Mouse (Mus musculus) ES-E14 (cell line): ENCODE results near the gene Lasp1. TPM values are rescaled to one million over a fixed set of nuclear protein-coding genes. Genes with fewer than 3 reads are reported as not detected.
A peak's percentile ranks its signal among the peaks of the same experiment; 100 is the strongest.
"Not testable (repeated sequence)": the region's sequence is repeated elsewhere in the genome, so short reads cannot be mapped to it uniquely, and the experiment has no call there.

Experiments
- DNase-seq: peaks from one replicate; pipeline ENCODE4 v3.0.0-alpha.2; 2013; ENCODE audit warnings: low read depth, low spot score
- H3K27ac ChIP-seq: 2 replicates; pipeline ENCODE4 v1.5.1; 2012; ENCODE audit warnings: low read depth, mild to moderate bottlenecking, low read length, moderate library complexity, mixed read lengths; ENCODE audit not compliant: poor library complexity, insufficient read depth, severe bottlenecking
- H3K36me3 ChIP-seq: 2 replicates; pipeline ENCODE4 v1.6.1; 2012; ENCODE audit warnings: mild to moderate bottlenecking, low read length, moderate library complexity, mixed read lengths; ENCODE audit not compliant: control insufficient read depth, poor library complexity, insufficient read depth, severe bottlenecking
- H3K4me1 ChIP-seq, 2 experiments: fragments of 150-350 bp in 1 of 2; sonication (generic) in 1 of 2; 2 replicates each; pipeline ENCODE4 v1.6.1; 2012; ENCODE audit warnings: low read length in 2 of 2, mild to moderate bottlenecking in 1 of 2, mixed read lengths in 1 of 2; ENCODE audit not compliant: control insufficient read depth in 2 of 2, insufficient read depth in 2 of 2, poor library complexity in 1 of 2
- H3K4me3 ChIP-seq, 2 experiments: fragments of 150-350 bp in 1 of 2; sonication (generic) in 1 of 2; 2 replicates each; pipeline ENCODE4 v1.5.1; 2012; ENCODE audit warnings: low read length in 2 of 2, low read depth in 1 of 2, mild to moderate bottlenecking in 1 of 2, mixed read lengths in 1 of 2; ENCODE audit not compliant: insufficient read depth in 1 of 2, poor library complexity in 1 of 2, severe bottlenecking in 1 of 2
- H3K9ac ChIP-seq: 2 replicates; pipeline ENCODE4 v1.6.1; 2012; ENCODE audit warnings: low read depth, mild to moderate bottlenecking, low read length, mixed read lengths; ENCODE audit not compliant: poor library complexity, insufficient read depth, severe bottlenecking
- H3K9me3 ChIP-seq: fragments of 150-350 bp; sonication (generic); 2 replicates; pipeline ENCODE4 v1.6.1; 2012; ENCODE audit warnings: low read depth, mild to moderate bottlenecking, low read length; ENCODE audit not compliant: control insufficient read depth, insufficient read depth
- CHD2 ChIP-seq: IDR thresholded peaks from 2 replicates; pipeline ENCODE4 v1.6.1; 2014; ENCODE audit warnings: mild to moderate bottlenecking, low read depth, low read length, inconsistent platforms
- HCFC1 ChIP-seq: IDR thresholded peaks from 2 replicates; pipeline ENCODE4 v1.6.1; 2012; ENCODE audit warnings: low read length, inconsistent platforms, borderline replicate concordance; ENCODE audit not compliant: insufficient read depth
- MAFK ChIP-seq: IDR thresholded peaks from 2 replicates; pipeline ENCODE4 v1.6.1; 2014; ENCODE audit warnings: mild to moderate bottlenecking, low read depth, low read length, inconsistent platforms; ENCODE audit not compliant: insufficient read depth
- ZC3H11A ChIP-seq: IDR thresholded peaks from 2 replicates; pipeline ENCODE4 v1.6.1; 2012; ENCODE audit warnings: low read depth, mild to moderate bottlenecking, inconsistent platforms, low read length, borderline replicate concordance
- ZNF384 ChIP-seq: IDR thresholded peaks from 2 replicates; pipeline ENCODE4 v1.6.1; 2012; ENCODE audit warnings: low read depth, low read length, inconsistent platforms
- in situ Hi-C, 2 experiments: fragments of 600-800 bp; cut with MboI; formaldehyde crosslinking; loops; one replicate each; pipeline ENCODE4 v1.15.1; 2025; ENCODE audit warnings: low sequenced_read_pairs in 2 of 2, inconsistent platforms in 1 of 2; ENCODE audit not compliant: unreplicated experiment in 2 of 2
- total RNA-seq: library from RNA; depleted of rRNA; stranded (reverse); fragments of 300-350 nt; gene quantifications from 2 replicates; pipeline ENCODE4 v1.2.3, GENCODE M21; 2012

The Lasp1 gene
- total RNA-seq, 1 experiment, result 147 TPM

DNA sequence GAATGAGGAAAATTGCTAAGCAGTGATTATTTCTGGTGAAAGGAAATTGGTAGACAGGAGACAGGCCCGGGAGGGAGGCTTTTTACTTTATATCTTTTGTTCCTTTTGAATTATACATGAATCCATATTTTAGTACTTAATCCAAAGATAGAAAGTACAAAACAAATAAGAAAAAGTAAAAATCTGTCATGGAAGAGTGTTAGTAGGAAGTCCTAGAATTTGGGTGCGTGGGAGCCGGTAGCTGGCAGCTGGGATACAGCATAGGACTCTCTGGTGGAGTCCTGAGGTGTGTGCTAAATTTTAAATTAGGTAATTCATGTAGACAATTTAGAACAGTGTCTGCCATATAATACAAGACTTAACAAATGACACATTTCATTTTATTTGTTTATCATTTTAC is 68.8 kb downstream of the Lasp1 start:
- in situ Hi-C loops, result no loop called here
- Histone ChIP-seq H3K36me3 (no peaks in the 10 kb centered on the region), H3K9me3 (no peaks in the 10 kb centered on the region; the same call in 1 of the 2 replicates), H3K4me3 (no peak overlapping the region), H3K9ac (no peak overlapping the region), H3K27ac (no peak overlapping the region), H3K4me1 (no peaks in the 10 kb centered on the region)
- TF ChIP-seq MAFK (no peak), HCFC1 (no peak), ZNF384 (no peak), ZC3H11A (no peak), CHD2 (no peak)
- no peak for DNase-seq

DNA sequence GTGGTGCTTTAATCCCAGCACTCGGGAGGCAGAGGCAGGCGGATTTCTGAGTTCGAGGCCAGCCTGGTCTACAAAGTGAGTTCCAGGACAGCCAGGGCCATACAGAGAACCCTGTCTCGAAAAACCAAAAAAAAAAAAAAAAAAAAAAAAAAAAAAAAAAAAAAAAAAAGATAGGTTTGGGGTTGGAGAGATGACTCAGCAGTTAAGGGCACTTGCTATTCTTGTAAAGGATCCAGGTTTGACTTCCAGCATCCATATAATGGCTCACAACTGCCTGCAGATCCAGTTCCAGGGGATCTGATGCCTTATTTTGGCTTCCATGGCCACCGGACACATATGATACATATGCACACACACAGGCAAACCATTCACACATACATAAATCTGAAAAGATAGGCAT is 73.6 kb downstream of the Lasp1 start:
- H3K4me3 ChIP-seq, H3K9ac ChIP-seq, H3K4me1 ChIP-seq, H3K9me3 ChIP-seq, in situ Hi-C loops, H3K36me3 ChIP-seq, H3K27ac ChIP-seq, DNase-seq: not testable (repeated sequence)
- TF ChIP-seq MAFK (peak; percentile 69; the same call in 1 of the 2 replicates), ZNF384 (peak; percentile 88)

DNA sequence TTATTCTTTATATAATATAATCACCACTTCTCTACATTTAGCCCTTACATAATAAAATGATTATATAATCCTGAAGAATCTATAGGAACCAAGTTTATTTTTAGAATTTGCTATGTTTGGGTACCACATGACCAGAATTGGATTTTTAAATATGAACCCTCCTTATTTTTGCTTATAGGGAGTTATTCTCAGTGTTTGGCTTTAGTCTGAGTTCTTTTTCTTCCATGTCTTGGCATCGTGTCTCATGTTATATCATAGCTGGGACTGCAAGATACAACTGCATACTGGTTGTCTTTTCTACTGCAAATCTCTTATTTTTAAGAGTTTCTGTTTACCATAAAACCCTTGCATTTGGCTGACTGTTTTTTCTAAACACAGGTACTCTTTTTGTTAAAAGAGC is 75.6 kb downstream of the Lasp1 start:
- Histone ChIP-seq H3K27ac (no peak overlapping the region), H3K4me1 (no peaks in the 10 kb centered on the region), H3K36me3 (no peaks in the 10 kb centered on the region), H3K9me3 (no peaks in the 10 kb centered on the region), H3K4me3 (no peak overlapping the region), H3K9ac (no peak overlapping the region)
- TF ChIP-seq MAFK (no peak), HCFC1 (no peak), CHD2 (no peak), ZC3H11A (no peak), ZNF384 (no peak)
- DNase-seq, result no peak
- in situ Hi-C loops, result no loop called here

DNA sequence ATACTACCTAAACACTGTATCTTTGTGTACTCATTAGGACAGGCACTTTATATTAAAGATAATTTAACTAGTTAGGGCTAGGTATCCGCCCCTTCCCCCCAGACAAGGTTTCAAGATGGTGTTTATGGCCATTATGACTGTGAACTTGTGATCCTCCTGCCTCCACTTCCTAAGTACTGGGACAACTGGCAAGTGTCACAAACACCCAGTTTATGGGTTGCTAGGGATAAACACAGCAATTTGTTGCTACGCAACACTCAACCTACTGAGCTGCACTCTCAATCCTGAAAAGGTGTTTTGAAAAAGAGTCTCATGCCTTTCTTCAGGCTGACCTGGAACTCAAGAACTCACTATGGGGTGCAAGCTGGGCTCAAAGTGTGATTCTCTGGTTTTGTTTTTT is 78.5 kb downstream of the Lasp1 start:
- TF ChIP-seq ZC3H11A (no peak), HCFC1 (no peak), ZNF384 (no peak), MAFK (no peak), CHD2 (no peak)
- DNase-seq, result no peak

DNA sequence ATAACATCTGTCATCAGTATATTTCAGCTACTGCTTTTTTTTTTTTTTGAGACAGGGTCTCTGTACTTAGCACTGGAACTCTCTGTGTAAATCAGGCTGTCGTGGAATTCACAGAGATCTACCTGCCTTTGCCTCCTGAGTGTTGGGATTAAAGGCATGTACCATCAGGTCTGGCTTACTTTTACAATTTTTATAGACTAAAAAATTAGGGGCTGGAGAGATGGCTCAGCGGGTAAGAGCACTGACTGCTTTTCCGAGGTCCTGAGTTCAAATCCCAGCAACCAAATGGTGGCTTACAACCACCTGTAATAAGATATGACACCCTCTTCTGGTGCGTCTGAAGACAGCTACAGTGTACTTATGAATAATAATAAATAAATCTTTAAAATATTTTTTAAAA is 81.6 kb downstream of the Lasp1 start:
- in situ Hi-C loops, result no loop called here

More for the DNA sequence above, 78.5 kb downstream of the Lasp1 start:
- Histone ChIP-seq H3K9me3 (no peaks in the 10 kb centered on the region), H3K9ac (no peak overlapping the region), H3K27ac (no peak overlapping the region), H3K4me1 (no peaks in the 10 kb centered on the region), H3K36me3 (no peaks in the 10 kb centered on the region), H3K4me3 (no peak overlapping the region)
- in situ Hi-C loops, result no loop called here

More for the DNA sequence above, 81.6 kb downstream of the Lasp1 start:
- no peaks in the 10 kb centered on the region for H3K4me1 ChIP-seq
- TF ChIP-seq MAFK (no peak), HCFC1 (no peak), CHD2 (no peak), ZNF384 (no peak), ZC3H11A (no peak)
- H3K9me3 ChIP-seq, result no peaks in the 10 kb centered on the region
- H3K4me3 ChIP-seq, result no peak overlapping the region
- H3K36me3 ChIP-seq, result no peaks in the 10 kb centered on the region
- DNase-seq, result no peak
- H3K27ac ChIP-seq, result no peak overlapping the region
- no peak overlapping the region for H3K9ac ChIP-seq
